Mouse (Mus musculus): ENCODE measurements around the gene Myrip.

DNA sequence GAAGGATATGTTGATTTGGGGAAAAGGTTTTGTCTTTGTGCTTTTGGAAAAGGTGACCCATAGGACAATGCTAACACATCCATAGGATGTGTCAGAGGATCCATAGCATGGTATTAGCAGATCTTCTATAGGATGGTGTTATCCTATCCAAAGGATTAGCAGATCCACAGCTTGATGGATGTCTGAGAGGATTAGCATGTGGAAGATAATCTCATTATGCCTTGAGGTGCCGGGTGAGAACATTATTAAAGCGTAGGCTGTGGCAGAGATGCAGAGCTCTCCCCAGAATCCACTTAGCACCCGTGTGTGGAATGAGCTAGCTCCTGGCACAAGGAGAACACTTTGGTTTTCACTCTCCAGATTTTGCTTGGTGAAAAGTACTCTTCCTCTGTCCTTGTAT lies 13.3 kb upstream of the Myrip start:
- TF ChIP-seq CTCF (conservative IDR thresholded peaks at IDR 0.05; ENCODE audit: insufficient read depth, insufficient read length, low read depth, low read length) (no peak), POLR2A (IDR thresholded peaks at IDR 0.05; ENCODE audit: low read depth, low read length) (no peak)
